Mouse (Mus musculus): ENCODE results near the gene Naa38.

GRCm38 (mm10) chr11:69395634-69396373 is 517 bp downstream of the Naa38 start:
- TF ChIP-seq POLR2A (IDR thresholded peaks at IDR 0.05; ENCODE audit: borderline replicate concordance, control insufficient read depth, low read depth, low read length): peak; percentile 75
- TF ChIP-seq CTCF (IDR thresholded peaks at IDR 0.05; ENCODE audit: control insufficient read depth, insufficient read depth, low read length): no peak
